Mouse (Mus musculus) E14TG2a.4 (cell line): ENCODE results near the gene Dctn1.

Experiments used
- CTCF ChIP-seq: conservative IDR thresholded peaks from 2 replicates; pipeline ENCODE4 v1.5.1; 2014; ENCODE audit warnings: low read length
- NANOG ChIP-seq: IDR thresholded peaks from 2 replicates; pipeline ENCODE4 v1.6.1; 2014; ENCODE audit warnings: borderline replicate concordance, low read length, mixed read lengths
- POU5F1 ChIP-seq: IDR thresholded peaks from 2 replicates; pipeline ENCODE4 v1.6.1; 2014; ENCODE audit warnings: low read length, borderline replicate concordance

- no peak for TF ChIP-seq CTCF
- TF ChIP-seq NANOG, result no peak
- TF ChIP-seq POU5F1, result no peak
These were observed 71.4 kb downstream of the Dctn1 start for GRCm38 (mm10) chr6:83237123-83237522.
